Mouse (Mus musculus) neural tube, embryonic 15.5 days (tissue): ENCODE data around the gene BC052040. TPM values are rescaled to one million over a fixed set of nuclear protein-coding genes. Genes with fewer than 3 reads are reported as not detected.

Experiments
- ATAC-seq: fragments of 200-750 bp; cut with Nextera tagmentation; 2 replicates; pipeline ENCODE4 v1.8.0; 2017; ENCODE audit warnings: mild to moderate bottlenecking, moderate TSS enrichment, moderate library complexity; ENCODE audit not compliant: low FRiP score
- H3K27ac ChIP-seq: fragments of 300-500 bp; sonication (generic); replicated peaks from 2 replicates; pipeline ENCODE4 v1.5.1; 2015; ENCODE audit warnings: mild to moderate bottlenecking, inconsistent platforms
- H3K27me3 ChIP-seq: fragments of 300-500 bp; sonication (generic); replicated peaks from 2 replicates; pipeline ENCODE4 v1.6.1; 2015; ENCODE audit warnings: inconsistent platforms
- H3K36me3 ChIP-seq: fragments of 300-500 bp; sonication (generic); 2 replicates; pipeline ENCODE4 v1.6.1; 2015; ENCODE audit warnings: inconsistent platforms
- H3K4me1 ChIP-seq: fragments of 300-500 bp; sonication (generic); 2 replicates; pipeline ENCODE4 v1.6.1; 2015; ENCODE audit warnings: inconsistent platforms
- H3K4me2 ChIP-seq: fragments of 300-500 bp; sonication (generic); 2 replicates; pipeline ENCODE4 v1.6.1; 2015; ENCODE audit warnings: inconsistent platforms, mild to moderate bottlenecking, moderate library complexity
- H3K4me3 ChIP-seq: fragments of 300-500 bp; sonication (generic); replicated peaks from 2 replicates; pipeline ENCODE4 v1.5.1; 2015; ENCODE audit warnings: mild to moderate bottlenecking, inconsistent platforms
- H3K9ac ChIP-seq: fragments of 300-500 bp; sonication (generic); replicated peaks from 2 replicates; pipeline ENCODE4 v1.6.1; 2015; ENCODE audit warnings: mild to moderate bottlenecking, inconsistent platforms
- H3K9me3 ChIP-seq: fragments of 300-500 bp; sonication (generic); replicated peaks from 2 replicates; pipeline ENCODE4 v1.6.1; 2016; ENCODE audit warnings: inconsistent platforms
- WGBS: fragments of 180-500 bp; shearing (Covaris S2); methylation state at CpG from one replicate; pipeline ENCODE4 v1.1.7; 2015; ENCODE audit warnings: mixed read lengths; 5-methylcytosine and 5-hydroxymethylcytosine counted together
- polyA plus RNA-seq: library from polyadenylated mRNA; unstranded; fragments of >200 nt; fragmentation: Nextera tagmentation; extraction: Ambion mirVana; gene quantifications from 2 replicates; pipeline ENCODE4 v1.2.1, GENCODE M21; 2015

Gene BC052040
- polyA plus RNA-seq, 1 experiment from 2014 or later, result 14.5 TPM

DNA sequence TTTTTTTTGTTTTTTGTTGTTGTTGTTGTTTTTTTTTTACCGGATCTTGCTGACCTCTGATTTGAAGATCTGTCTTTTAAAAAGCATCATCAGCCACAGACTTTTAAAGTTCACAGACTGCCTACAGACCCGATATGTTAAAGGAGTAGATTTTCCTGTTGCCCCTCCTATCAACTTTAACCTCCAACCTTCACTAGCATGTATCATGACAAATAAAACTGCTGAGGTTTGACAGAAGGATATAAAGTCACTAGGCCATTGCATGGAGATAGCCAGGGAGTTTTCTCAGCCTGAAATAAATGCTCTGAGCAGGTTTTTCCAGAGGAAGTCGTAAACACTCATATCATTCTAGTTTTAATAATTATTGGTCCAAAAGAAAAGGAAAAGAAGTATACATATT is 136.5 kb downstream of the BC052040 start:
- WGBS, result 78% methylated on average over 3 of the region's 3 CpGs
- Histone ChIP-seq H3K4me1 (no peaks in the 10 kb centered on the region), H3K27ac (no peak overlapping the region), H3K9ac (no peak overlapping the region), H3K9me3 (no peaks in the 10 kb centered on the region), H3K4me2 (no peak overlapping the region), H3K27me3 (no peaks in the 10 kb centered on the region), H3K4me3 (no peak overlapping the region), H3K36me3 (no peaks in the 10 kb centered on the region)
- ATAC-seq, result no peak

GRCm38 (mm10) chr2:115723452-115723851 is 141.9 kb downstream of the BC052040 start:
- H3K4me2 ChIP-seq, result no peak overlapping the region
- no peaks in the 10 kb centered on the region for H3K36me3 ChIP-seq
- no peak overlapping the region for H3K9ac ChIP-seq
- H3K9me3 ChIP-seq, result no peaks in the 10 kb centered on the region
- H3K4me1 ChIP-seq, result peaks cover 8% of the 10 kb centered on the region
- H3K4me3 ChIP-seq, result no peak overlapping the region
- 13% methylated on average over 8 of the region's 8 CpGs for WGBS
- H3K27ac ChIP-seq, result no peak overlapping the region
- no peaks in the 10 kb centered on the region for H3K27me3 ChIP-seq
- ATAC-seq, result no peak

DNA sequence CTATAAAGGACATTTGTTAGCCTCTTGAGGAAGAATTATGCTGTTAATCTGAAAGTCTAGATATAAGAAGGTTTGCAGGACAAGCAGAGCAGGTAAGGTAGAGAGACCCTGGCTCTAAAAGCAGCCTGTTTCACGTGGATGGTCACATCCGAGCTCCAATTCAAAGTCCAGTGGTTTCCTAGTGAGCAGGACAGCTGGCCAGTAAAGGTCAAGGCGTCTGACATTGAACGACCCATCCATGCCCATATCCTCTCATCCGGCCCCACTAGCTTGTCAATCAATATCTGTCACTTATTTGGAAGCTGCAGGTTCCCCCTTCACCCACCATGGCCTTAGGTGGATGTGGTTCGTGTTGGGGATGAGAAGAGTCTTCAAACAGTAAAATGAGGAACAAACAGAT is 142.7 kb downstream of the BC052040 start:
- Histone ChIP-seq H3K4me1 (peaks cover 8% of the 10 kb centered on the region), H3K4me3 (no peak overlapping the region), H3K36me3 (no peaks in the 10 kb centered on the region), H3K4me2 (no peak overlapping the region), H3K27me3 (no peaks in the 10 kb centered on the region), H3K27ac (no peak overlapping the region), H3K9me3 (no peaks in the 10 kb centered on the region), H3K9ac (no peak overlapping the region)
- 55% methylated on average over 6 of the region's 6 CpGs for WGBS
- no peak for ATAC-seq

DNA sequence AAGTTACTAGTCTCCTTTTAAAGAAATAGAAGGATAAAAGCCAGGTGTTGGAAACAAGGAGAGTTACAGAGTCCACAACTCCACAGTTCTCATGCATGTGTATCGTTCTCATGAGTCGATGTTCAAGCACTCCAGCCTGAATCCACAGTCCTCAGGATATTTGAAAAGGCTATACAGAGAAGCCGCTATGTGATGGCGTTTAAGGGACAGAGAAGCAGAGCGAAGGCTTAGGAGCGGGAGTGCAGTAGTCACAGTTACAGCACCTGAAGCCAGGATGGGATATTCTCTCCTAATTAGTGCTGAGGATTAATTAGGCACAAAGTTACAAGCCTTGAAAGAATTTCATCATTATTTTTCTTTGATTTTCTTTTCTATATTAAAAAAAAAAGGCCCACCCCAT is 143.2 kb downstream of the BC052040 start:
- no peak overlapping the region for H3K27ac ChIP-seq
- WGBS, result 74% methylated on average over 6 of the region's 6 CpGs
- no peak overlapping the region for H3K4me3 ChIP-seq
- no peaks in the 10 kb centered on the region for H3K27me3 ChIP-seq
- H3K9me3 ChIP-seq, result no peaks in the 10 kb centered on the region
- H3K9ac ChIP-seq, result no peak overlapping the region
- no peak overlapping the region for H3K4me2 ChIP-seq
- no peak for ATAC-seq
- H3K36me3 ChIP-seq, result no peaks in the 10 kb centered on the region
- H3K4me1 ChIP-seq, result peaks cover 8% of the 10 kb centered on the region

DNA sequence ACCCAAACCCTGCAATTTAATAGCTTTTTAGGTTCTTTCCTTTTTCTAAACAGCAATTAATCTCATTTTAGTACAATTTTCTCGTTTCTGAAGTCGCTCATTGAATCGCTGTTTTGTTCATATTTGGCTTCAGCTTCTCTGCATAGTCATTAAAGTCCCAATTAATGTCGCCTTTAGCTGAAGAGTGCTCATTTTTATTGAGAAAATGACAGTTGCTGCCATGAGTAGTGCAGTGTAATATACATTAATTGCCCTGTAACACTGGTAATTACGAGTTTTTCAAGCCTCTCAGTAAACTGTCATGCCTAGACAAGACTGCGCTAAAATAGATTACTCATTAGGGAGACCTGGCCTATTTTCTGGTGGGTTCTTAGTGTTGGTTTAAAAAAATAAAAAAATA is 144.0 kb downstream of the BC052040 start:
- no peak for ATAC-seq
- H3K27ac ChIP-seq, result no peak overlapping the region

DNA sequence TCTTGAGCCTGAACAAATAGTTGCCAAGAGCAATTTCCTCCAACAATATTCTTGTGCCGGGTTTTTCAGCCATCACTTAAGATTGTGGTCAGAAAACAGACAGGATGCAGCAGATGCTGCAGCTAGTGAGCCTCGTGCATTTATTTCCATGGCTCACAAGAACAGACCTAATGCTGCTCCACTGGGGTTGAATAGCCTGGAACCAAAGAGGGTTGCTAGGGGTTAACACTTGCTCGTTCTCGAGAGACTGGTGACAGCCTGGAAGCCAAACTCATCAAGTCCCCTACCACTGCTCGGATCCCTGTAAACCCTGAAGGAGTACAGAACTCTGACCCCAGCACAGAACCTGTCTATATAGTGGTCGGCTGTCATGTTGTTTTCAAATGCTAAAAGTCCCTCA is 144.4 kb downstream of the BC052040 start:
- H3K4me1 ChIP-seq, result peaks cover 8% of the 10 kb centered on the region
- 19% methylated on average over 6 of the region's 6 CpGs for WGBS
- H3K27me3 ChIP-seq, result no peaks in the 10 kb centered on the region
- H3K9me3 ChIP-seq, result no peaks in the 10 kb centered on the region
- H3K27ac ChIP-seq, result no peak overlapping the region
- no peak overlapping the region for H3K9ac ChIP-seq
- H3K36me3 ChIP-seq, result no peaks in the 10 kb centered on the region
- no peak overlapping the region for H3K4me2 ChIP-seq
- peak; percentile 38; the same call in 1 of the 2 replicates for ATAC-seq
- no peak overlapping the region for H3K4me3 ChIP-seq

More for the DNA sequence above, 144.0 kb downstream of the BC052040 start:
- Histone ChIP-seq H3K27me3 (no peaks in the 10 kb centered on the region), H3K4me1 (peaks cover 8% of the 10 kb centered on the region), H3K9me3 (no peaks in the 10 kb centered on the region), H3K4me2 (no peak overlapping the region), H3K36me3 (no peaks in the 10 kb centered on the region), H3K9ac (no peak overlapping the region), H3K4me3 (no peak overlapping the region)
- 23% methylated on average over 6 of the region's 6 CpGs for WGBS

DNA sequence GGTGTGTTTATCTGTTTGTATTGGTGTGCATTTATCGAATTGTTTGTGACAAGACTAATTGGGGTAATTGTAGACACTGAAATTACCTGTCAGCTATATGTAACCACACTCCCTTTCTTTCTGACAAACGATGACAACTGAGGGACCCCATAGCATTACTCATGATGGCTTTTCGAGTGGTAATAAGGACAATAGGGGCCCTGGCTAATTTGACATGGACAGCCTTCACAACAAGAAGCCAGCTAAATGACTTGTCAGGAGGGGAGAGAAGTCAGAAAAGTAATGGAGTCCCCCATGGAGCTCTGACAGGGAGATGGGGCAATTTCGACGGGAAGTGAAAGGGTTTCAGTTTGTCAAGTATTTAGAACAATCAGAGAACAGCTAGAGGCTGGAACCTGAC is 145.3 kb downstream of the BC052040 start:
- 23% methylated on average over 5 of the region's 5 CpGs for WGBS
- Histone ChIP-seq H3K4me3 (no peak overlapping the region), H3K27me3 (no peaks in the 10 kb centered on the region), H3K4me2 (no peak overlapping the region), H3K9me3 (no peaks in the 10 kb centered on the region), H3K4me1 (peaks cover 8% of the 10 kb centered on the region), H3K9ac (no peak overlapping the region), H3K36me3 (no peaks in the 10 kb centered on the region), H3K27ac (no peak overlapping the region)
- ATAC-seq, result no peak

GRCm38 (mm10) chr2:115728627-115729026 is 147.1 kb downstream of the BC052040 start:
- Histone ChIP-seq H3K27me3 (no peaks in the 10 kb centered on the region), H3K4me3 (no peak overlapping the region), H3K9me3 (no peaks in the 10 kb centered on the region), H3K9ac (no peak overlapping the region), H3K4me1 (peaks cover 8% of the 10 kb centered on the region), H3K36me3 (no peaks in the 10 kb centered on the region), H3K27ac (no peak overlapping the region), H3K4me2 (no peak overlapping the region)
- ATAC-seq, result no peak
- 96% methylated on average over 6 of the region's 6 CpGs for WGBS

DNA sequence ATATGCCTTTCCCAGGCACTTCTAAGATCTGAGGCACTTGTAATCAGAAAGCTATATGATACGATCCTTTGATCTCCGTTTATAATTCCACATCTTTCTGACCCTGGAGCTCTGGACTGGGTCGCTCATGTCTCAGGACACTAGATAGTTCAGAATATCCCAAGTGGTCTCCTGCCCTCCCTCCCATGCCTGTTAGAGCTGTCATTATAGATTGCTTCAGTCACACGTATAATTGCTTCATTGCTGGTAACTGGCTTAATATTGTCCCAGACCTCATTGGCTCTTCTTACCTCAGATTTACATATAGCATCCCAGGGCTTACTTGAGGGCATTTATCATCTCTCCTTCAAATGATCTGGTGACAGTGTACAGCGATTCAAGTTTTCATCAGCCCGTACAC is 149.0 kb downstream of the BC052040 start:
- H3K36me3 ChIP-seq, result no peaks in the 10 kb centered on the region
- H3K4me2 ChIP-seq, result no peak overlapping the region
- WGBS, result 76% methylated on average over 6 of the region's 6 CpGs
- no peaks in the 10 kb centered on the region for H3K27me3 ChIP-seq
- H3K27ac ChIP-seq, result no peak overlapping the region
- peaks cover 5% of the 10 kb centered on the region for H3K4me1 ChIP-seq
- H3K4me3 ChIP-seq, result no peak overlapping the region
- no peak overlapping the region for H3K9ac ChIP-seq
- H3K9me3 ChIP-seq, result no peaks in the 10 kb centered on the region
- ATAC-seq, result no peak

DNA sequence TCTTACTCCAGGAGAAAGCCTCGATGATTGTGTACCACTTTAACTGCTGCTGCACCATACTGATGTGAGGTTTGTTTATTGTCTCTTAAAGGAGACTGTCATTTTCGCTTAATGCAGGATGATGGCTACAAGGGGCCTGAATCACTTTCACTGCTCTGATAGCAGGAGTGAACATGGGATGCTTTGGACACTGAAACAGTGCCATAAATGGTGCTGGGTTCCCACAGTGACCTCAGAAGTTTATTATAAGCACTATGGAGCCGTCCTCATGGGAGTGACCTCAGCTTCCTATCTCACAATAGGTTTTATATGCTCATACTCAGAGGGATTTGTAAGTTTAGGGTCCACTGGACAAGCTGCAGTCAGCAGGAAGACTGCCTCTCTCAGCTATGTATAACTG is 149.7 kb downstream of the BC052040 start:
- H3K9me3 ChIP-seq, result no peaks in the 10 kb centered on the region
- H3K27me3 ChIP-seq, result no peaks in the 10 kb centered on the region
- no peak overlapping the region for H3K4me2 ChIP-seq
- no peak overlapping the region for H3K9ac ChIP-seq
- no peaks in the 10 kb centered on the region for H3K4me1 ChIP-seq
- H3K27ac ChIP-seq, result no peak overlapping the region
- H3K36me3 ChIP-seq, result no peaks in the 10 kb centered on the region
- no peak for ATAC-seq
- 68% methylated on average over 3 of the region's 3 CpGs for WGBS
- no peak overlapping the region for H3K4me3 ChIP-seq

DNA sequence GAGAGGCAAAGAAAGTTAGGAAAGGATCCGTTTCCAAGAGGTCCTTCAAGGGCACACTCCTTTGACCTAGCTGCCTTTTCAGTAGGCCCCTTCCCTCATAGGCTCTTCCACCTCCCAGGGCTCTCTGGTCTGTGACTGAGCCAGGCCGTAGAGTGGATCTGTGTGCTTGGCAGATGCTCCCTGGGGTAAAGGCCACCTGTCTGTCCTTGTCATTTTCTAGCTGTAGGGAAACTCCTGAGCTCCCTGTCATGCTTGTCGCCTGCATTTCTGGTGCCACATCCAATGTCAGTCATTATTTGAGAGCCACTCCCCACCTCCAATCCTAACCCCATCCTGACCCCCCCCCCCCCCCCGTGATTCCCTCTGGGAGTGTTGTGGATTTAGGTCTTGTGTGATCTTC is 151.1 kb downstream of the BC052040 start:
- ATAC-seq, result no peak
- no peaks in the 10 kb centered on the region for H3K9me3 ChIP-seq
- H3K27ac ChIP-seq, result no peak overlapping the region
- H3K4me3 ChIP-seq, result no peak overlapping the region
- H3K36me3 ChIP-seq, result no peaks in the 10 kb centered on the region
- 82% methylated on average over 4 of the region's 4 CpGs for WGBS
- no peak overlapping the region for H3K4me2 ChIP-seq
- no peaks in the 10 kb centered on the region for H3K4me1 ChIP-seq
- no peak overlapping the region for H3K9ac ChIP-seq
- H3K27me3 ChIP-seq, result no peaks in the 10 kb centered on the region

DNA sequence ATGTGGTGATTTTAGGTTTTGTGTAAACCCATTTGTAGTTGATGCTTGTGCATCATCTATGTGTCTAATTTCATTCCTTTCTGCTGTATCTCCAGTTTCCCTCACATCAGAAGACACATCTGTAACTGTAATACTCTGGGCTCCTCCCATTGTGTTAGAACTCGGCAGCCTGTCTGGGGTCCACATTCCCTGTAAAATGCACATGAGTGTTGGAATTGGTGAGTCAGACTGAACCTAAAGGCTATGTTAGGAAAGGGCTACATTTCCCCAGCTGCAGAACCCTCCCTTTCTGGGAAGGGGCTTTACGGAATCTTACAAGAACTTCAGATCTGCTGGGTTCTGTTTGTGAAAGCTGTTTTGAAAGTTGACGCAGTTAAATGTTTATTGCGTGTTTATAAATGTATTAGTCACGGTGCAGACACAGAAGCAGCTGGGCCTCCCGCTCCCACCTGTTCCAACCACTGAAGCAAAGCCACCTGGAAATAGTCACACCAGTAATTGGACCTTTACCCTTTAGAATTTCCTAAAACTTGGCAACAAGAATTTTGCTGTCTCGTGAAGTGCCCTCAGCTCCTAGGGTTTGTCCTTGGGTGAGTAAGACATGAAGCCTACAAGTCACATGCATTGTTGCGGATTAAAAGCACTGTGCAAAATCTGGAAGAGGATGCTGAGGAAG is 151.6 kb downstream of the BC052040 start:
- Histone ChIP-seq H3K4me3 (no peak overlapping the region), H3K27me3 (no peaks in the 10 kb centered on the region), H3K4me2 (no peak overlapping the region), H3K27ac (no peak overlapping the region), H3K9ac (no peak overlapping the region), H3K9me3 (no peaks in the 10 kb centered on the region), H3K4me1 (no peaks in the 10 kb centered on the region), H3K36me3 (no peaks in the 10 kb centered on the region)
- WGBS, result 74% methylated on average over 8 of the region's 8 CpGs
- ATAC-seq, result no peak

DNA sequence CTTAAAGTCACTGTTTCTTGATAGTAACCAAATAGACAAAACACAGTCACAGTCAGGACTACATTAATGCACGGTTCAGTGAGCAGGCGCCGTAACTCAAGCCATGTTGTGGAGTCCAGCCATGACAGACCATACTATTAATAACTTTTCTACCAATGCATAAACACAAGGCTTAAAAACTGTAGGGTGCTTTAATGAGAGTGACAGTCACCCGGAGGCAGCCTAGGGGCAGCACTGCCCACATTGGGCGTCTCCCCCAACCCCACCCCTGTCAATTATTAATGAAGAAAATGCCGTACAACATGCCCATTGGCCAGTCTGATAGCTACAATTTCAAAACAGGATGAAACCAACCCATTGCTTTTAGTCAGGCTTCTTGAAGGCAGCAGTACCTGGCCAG is 153.3 kb downstream of the BC052040 start:
- H3K27me3 ChIP-seq, result no peaks in the 10 kb centered on the region
- H3K9me3 ChIP-seq, result no peaks in the 10 kb centered on the region
- H3K4me3 ChIP-seq, result no peak overlapping the region
- no peaks in the 10 kb centered on the region for H3K36me3 ChIP-seq
- no peaks in the 10 kb centered on the region for H3K4me1 ChIP-seq
- no peak overlapping the region for H3K9ac ChIP-seq
- H3K4me2 ChIP-seq, result no peak overlapping the region
- ATAC-seq, result no peak
- no peak overlapping the region for H3K27ac ChIP-seq
- 89% methylated on average over 6 of the region's 6 CpGs for WGBS
